Mouse (Mus musculus): Measurements from ENCODE around the gene Lrig2. TPM values are rescaled to one million over a fixed set of nuclear protein-coding genes. Genes with fewer than 3 reads are reported as not detected.

Gene Lrig2
- total RNA-seq, 4 experiments from 2014 or later, result 31.9 to 34.7 (median 33.3) TPM

GRCm38 (mm10) chr3:104373907-104374306 is 137.8 kb downstream of the Lrig2 start:
- peak in 1 of 2 experiments; percentile 17 for DNase-seq (ENCODE audit: low spot score in 2 of 2)

DNA sequence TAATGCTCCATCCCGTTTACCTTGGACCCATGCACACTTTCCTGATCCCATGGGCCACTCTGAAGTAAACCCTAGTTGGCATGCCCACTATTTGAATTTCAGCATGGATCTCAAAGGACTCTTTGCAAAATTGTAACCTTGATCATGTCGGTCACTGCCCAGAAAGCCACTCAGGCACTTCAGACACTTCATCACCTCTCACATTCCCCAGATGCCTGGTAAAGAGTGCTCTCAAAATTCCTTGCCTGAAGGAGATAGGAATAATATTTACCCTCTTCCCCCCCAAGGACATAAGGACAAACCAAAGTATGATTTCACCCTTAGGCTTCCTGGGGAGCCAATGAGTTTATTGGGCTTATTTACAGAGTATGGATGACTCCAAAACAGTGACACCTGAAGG is 139.3 kb downstream of the Lrig2 start:
- DNase-seq (ENCODE audit: low spot score in 2 of 2), result no peak

GRCm38 (mm10) chr3:104367912-104368311 is 143.8 kb downstream of the Lrig2 start:
- no peak for DNase-seq (ENCODE audit: low spot score in 2 of 2)

DNA sequence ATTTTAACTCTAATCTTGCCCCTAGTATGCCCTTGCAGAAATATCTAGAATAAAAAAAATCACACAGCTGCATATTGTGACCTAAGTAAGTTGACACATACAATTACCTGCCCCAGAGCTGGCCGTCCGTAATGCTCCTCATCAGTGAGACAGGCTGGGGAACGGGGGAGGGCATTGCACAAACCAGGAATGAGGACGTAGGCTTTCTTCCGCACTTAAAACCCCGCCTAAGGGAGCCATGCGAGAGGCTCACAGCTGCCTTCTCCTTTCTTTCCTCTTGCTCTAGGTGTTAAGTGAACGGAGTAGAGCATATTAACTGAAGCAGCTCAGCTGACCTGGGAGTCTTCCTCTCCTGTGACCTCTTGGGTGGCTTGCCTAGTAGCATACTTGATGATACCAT is 149.9 kb downstream of the Lrig2 start:
- no peak for DNase-seq (ENCODE audit: low spot score in 2 of 2)

DNA sequence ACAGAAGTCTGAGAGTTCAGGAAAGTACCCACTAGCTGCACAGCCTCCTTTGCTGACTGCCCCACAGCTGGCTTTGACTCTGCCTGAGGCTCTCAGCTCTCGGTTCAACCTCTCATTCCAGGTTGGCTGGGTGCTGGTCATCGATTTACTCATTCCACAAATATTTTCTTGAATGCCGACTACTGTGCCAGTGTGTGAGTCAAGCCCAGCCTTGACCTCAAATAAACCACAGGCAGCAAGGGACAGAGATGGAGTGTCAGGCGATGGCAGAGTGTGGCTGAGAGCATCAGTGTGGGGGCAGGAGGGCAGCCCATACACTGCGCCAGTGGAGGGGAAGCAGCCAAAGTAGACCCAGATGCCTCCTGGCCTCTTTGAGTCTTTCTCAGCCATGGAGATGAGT is 151.4 kb downstream of the Lrig2 start:
- no peak for DNase-seq (ENCODE audit: low spot score in 2 of 2)

GRCm38 (mm10) chr3:104359225-104360135 is 152.2 kb downstream of the Lrig2 start:
- no peak for DNase-seq (ENCODE audit: low spot score in 2 of 2)

- DNase-seq (ENCODE audit: low spot score in 2 of 2), result no peak
Observed at GRCm38 (mm10) chr3:104358747-104359146, 153.0 kb downstream of the Lrig2 start.

DNA sequence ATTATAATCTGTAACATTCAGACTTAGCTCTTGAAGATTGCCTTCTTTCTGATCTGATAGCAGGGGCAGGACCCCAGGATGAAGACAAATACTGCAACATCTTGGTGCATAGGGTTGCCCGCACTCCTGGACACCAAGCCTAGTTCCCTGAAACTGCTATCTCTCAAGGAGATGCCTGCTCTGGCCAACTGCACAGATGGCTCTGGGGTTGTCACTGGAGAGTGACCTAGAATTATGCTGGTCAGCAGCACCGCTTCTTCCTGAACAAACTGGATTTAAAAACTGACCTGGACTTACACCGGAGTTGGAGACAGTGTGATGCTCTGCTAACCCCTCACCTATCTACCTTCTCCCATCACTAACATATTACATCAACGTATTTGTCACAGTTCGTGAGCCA is 155.6 kb downstream of the Lrig2 start:
- DNase-seq (ENCODE audit: low spot score in 2 of 2), result no peak

GRCm38 (mm10) chr3:104353884-104354283 is 157.8 kb downstream of the Lrig2 start:
- no peak for DNase-seq (ENCODE audit: low spot score in 2 of 2)

DNA sequence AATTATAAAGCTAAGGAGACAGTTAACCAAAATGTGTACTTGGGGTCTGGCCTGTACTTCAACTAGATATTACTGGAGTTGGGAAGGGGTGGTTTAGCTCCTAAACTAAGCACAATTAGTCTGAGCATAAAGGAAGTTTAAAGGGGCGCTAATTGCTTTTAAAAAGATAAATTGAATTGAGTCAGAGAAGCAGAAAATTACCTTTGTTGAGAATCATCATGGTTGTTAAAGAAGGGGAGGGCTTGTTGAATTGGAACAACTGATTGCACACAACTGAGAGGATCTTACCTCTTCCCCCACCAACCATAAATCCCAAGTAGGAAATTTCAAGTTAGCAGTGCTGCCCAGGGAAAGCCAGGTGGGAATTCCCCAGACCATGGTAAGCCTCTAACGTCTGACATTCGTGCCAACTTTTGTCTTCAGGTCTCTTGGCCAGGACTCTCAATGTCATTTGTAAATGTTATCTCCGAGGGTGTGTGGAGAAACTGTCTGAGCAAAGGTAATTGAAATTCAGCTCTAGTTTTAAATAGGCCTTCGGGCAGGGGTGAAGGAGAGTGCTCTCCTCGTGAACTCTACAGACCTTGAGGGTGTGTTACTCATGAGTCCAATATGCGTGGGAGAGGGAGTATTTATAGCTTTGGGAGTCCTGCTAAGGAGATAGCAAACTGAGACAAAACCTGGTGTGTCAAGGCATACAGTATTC is 159.2 kb downstream of the Lrig2 start:
- no peak for DNase-seq (ENCODE audit: low spot score in 2 of 2)

DNA sequence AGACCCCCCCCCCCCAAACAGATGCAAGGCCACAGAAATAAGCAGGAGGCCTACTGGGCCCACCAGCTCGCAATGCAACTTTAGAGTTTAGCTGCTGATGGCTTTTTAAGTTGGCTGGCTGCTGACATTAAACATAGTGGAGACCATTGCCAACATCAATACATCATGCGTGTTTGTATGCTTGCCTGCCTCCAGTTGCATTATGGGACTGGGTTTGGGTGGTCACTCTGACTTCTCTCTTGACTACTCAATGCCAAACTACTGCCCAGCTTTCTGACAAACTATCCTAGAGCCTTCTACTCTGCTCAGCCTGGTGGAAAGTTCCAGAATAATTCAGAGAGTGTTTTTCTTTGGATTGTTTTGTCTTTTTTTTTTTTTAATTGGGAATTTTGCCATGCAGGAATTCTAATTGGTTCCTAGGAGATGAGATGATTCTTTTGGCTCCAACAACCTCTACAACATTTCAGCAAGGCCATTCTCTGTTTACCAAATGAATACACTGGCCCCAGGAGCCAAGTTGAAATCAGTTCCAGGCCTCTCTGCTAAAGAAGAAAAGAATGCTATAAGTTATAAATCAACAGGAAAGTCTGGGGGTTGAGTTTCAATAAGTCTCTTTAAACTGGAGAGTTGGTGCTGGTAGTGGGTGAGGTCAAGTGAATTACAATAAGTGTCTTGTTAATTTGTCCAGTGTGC is 161.3 kb downstream of the Lrig2 start:
- DNase-seq (ENCODE audit: low spot score in 2 of 2), result no peak

DNA sequence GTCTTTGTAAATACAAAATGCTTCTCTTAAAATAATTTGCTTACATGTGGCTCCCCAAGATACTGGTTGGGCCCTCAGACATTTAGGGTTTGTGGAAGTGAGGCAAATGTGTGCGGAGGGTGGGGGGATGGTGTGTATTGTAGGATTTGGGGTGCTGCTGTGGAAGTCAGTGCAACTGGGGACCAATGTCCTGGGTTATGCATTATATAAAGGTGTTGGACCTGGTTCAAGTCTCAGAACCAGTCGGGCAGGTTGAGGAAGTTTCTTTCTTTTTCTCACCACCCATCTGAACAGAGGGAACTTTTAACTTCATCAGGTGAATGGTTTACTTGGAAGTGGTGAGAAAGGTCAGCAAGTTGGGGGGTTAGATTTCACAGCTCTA is 161.9 kb downstream of the Lrig2 start:
- DNase-seq (ENCODE audit: low spot score in 2 of 2), result no peak

DNA sequence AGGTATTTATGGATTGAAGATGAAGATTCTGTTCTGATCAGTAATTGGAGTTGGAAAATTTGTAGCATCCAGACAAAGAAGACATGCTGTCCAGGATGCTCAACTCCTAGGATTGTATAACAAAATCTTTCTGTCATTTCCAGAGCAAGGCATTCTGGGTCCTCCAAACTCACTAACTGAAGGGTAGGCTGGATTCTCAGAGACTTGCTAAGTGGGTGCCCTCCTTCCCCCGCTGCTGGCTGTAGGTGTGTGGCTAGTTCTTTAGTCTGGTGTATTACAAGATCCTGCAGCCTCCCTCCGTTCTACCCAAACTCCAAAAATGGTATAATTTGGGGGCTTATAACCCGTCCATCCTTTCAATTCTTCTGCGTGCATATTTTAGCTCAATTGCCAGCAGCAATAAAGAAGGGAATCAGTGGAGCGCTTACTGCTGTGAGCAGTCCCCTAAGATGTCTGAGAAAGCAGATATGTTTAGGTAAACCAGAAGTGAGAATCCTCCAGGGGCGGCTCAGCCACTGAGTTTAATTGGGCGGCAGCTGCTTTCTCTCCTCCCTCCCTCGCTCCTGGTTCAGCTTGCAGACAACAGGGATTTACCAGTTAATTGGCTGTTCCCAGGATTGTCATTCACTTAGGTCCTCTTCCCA is 162.4 kb downstream of the Lrig2 start:
- DNase-seq (ENCODE audit: low spot score in 2 of 2), result peak in 1 of 2 experiments; percentile 36

Other genes with a start within 250 kb of the Lrig2 start
- gene Slc16a1, start 126.8 kb upstream of the Lrig2 start, total RNA-seq (2022), result 10 to 100 TPM; 19.6 to 26.0 (median 21.9) TPM